Mouse (Mus musculus): Measurements from ENCODE around the gene Ano4. TPM values are rescaled to one million over a fixed set of nuclear protein-coding genes. Genes with fewer than 3 reads are reported as not detected.

Ano4 gene
- polyA plus RNA-seq, 1 experiment, result not detected

GRCm38 (mm10) chr10:89004518-89004917 lies 340.0 kb downstream of the Ano4 start:
- Histone ChIP-seq H3K4me1 (no peaks in the 10 kb centered on the region), H3K36me3 (replicated peaks; ENCODE audit: low read length) (no peaks in the 10 kb centered on the region), H3K4me3 (replicated peaks) (no peak overlapping the region), H3K27me3 (replicated peaks) (no peaks in the 10 kb centered on the region), H3K9me3 (no peaks in the 10 kb centered on the region)
- TF ChIP-seq GATA1 (IDR thresholded peaks at IDR 0.05; ENCODE audit: borderline replicate concordance, low read length), result no peak
- TF ChIP-seq FLI1 (IDR thresholded peaks at IDR 0.05; ENCODE audit: low read length), result no peak

GRCm38 (mm10) chr10:88986925-88987324 lies 357.6 kb downstream of the Ano4 start:
- H3K36me3 ChIP-seq (replicated peaks; ENCODE audit: low read length), result no peaks in the 10 kb centered on the region
- H3K9me3 ChIP-seq, result no peaks in the 10 kb centered on the region
- H3K4me1 ChIP-seq, result no peaks in the 10 kb centered on the region
- no peaks in the 10 kb centered on the region for H3K27me3 ChIP-seq (replicated peaks)
- no peak overlapping the region for H3K4me3 ChIP-seq (replicated peaks)
- TF ChIP-seq FLI1 (IDR thresholded peaks at IDR 0.05; ENCODE audit: low read length) (no peak), GATA1 (IDR thresholded peaks at IDR 0.05; ENCODE audit: borderline replicate concordance, low read length) (no peak)

- no peaks in the 10 kb centered on the region for H3K4me1 ChIP-seq
- H3K27me3 ChIP-seq (replicated peaks), result no peaks in the 10 kb centered on the region
- no peaks in the 10 kb centered on the region for H3K9me3 ChIP-seq
- no peak overlapping the region for H3K4me3 ChIP-seq (replicated peaks)
- no peak for TF ChIP-seq FLI1 (IDR thresholded peaks at IDR 0.05; ENCODE audit: low read length)
- TF ChIP-seq GATA1 (IDR thresholded peaks at IDR 0.05; ENCODE audit: borderline replicate concordance, low read length), result no peak
- H3K36me3 ChIP-seq (replicated peaks; ENCODE audit: low read length), result no peaks in the 10 kb centered on the region
Observed at GRCm38 (mm10) chr10:88983444-88983843, 361.1 kb downstream of the Ano4 start.

GRCm38 (mm10) chr10:88979451-88979850 lies 365.1 kb downstream of the Ano4 start:
- TF ChIP-seq FLI1 (IDR thresholded peaks at IDR 0.05; ENCODE audit: low read length), result no peak
- no peak for TF ChIP-seq GATA1 (IDR thresholded peaks at IDR 0.05; ENCODE audit: borderline replicate concordance, low read length)

GRCm38 (mm10) chr10:88978932-88979331 lies 365.6 kb downstream of the Ano4 start:
- TF ChIP-seq GATA1 (IDR thresholded peaks at IDR 0.05; ENCODE audit: borderline replicate concordance, low read length) (no peak), FLI1 (IDR thresholded peaks at IDR 0.05; ENCODE audit: low read length) (no peak)
- Histone ChIP-seq H3K9me3 (no peaks in the 10 kb centered on the region), H3K36me3 (replicated peaks; ENCODE audit: low read length) (no peaks in the 10 kb centered on the region), H3K4me3 (replicated peaks) (no peak overlapping the region), H3K4me1 (no peaks in the 10 kb centered on the region), H3K27me3 (replicated peaks) (no peaks in the 10 kb centered on the region)

More at GRCm38 (mm10) chr10:88979451-88979850, 365.1 kb downstream of the Ano4 start:
- Histone ChIP-seq H3K27me3 (replicated peaks) (no peaks in the 10 kb centered on the region), H3K4me3 (replicated peaks) (no peak overlapping the region), H3K9me3 (no peaks in the 10 kb centered on the region), H3K4me1 (no peaks in the 10 kb centered on the region), H3K36me3 (replicated peaks; ENCODE audit: low read length) (no peaks in the 10 kb centered on the region)

GRCm38 (mm10) chr10:88970951-88971725 lies 373.4 kb downstream of the Ano4 start:
- TF ChIP-seq GATA1 (IDR thresholded peaks at IDR 0.05; ENCODE audit: borderline replicate concordance, low read length) (no peak), FLI1 (IDR thresholded peaks at IDR 0.05; ENCODE audit: low read length) (no peak)
- H3K36me3 ChIP-seq (replicated peaks; ENCODE audit: low read length), result no peaks in the 10 kb centered on the region
- H3K4me1 ChIP-seq, result no peaks in the 10 kb centered on the region

GRCm38 (mm10) chr10:88968586-88968985 lies 376.0 kb downstream of the Ano4 start:
- no peaks in the 10 kb centered on the region for H3K9me3 ChIP-seq
- H3K4me3 ChIP-seq (replicated peaks), result no peak overlapping the region
- no peak for TF ChIP-seq FLI1 (IDR thresholded peaks at IDR 0.05; ENCODE audit: low read length)
- no peak for TF ChIP-seq GATA1 (IDR thresholded peaks at IDR 0.05; ENCODE audit: borderline replicate concordance, low read length)
- H3K27me3 ChIP-seq (replicated peaks), result no peaks in the 10 kb centered on the region
- no peaks in the 10 kb centered on the region for H3K36me3 ChIP-seq (replicated peaks; ENCODE audit: low read length)
- H3K4me1 ChIP-seq, result no peaks in the 10 kb centered on the region

More at GRCm38 (mm10) chr10:88970951-88971725, 373.4 kb downstream of the Ano4 start:
- H3K4me3 ChIP-seq (replicated peaks), result no peak overlapping the region
- no peaks in the 10 kb centered on the region for H3K9me3 ChIP-seq
- no peaks in the 10 kb centered on the region for H3K27me3 ChIP-seq (replicated peaks)

GRCm38 (mm10) chr10:88960791-88961190 lies 383.8 kb downstream of the Ano4 start:
- Histone ChIP-seq H3K4me3 (replicated peaks) (no peak overlapping the region), H3K27me3 (replicated peaks) (no peaks in the 10 kb centered on the region), H3K9me3 (no peaks in the 10 kb centered on the region), H3K4me1 (no peaks in the 10 kb centered on the region), H3K36me3 (replicated peaks; ENCODE audit: low read length) (no peaks in the 10 kb centered on the region)
- no peak for TF ChIP-seq GATA1 (IDR thresholded peaks at IDR 0.05; ENCODE audit: borderline replicate concordance, low read length)
- TF ChIP-seq FLI1 (IDR thresholded peaks at IDR 0.05; ENCODE audit: low read length), result no peak

- no peaks in the 10 kb centered on the region for H3K27me3 ChIP-seq (replicated peaks)
- H3K4me1 ChIP-seq, result no peaks in the 10 kb centered on the region
- no peak overlapping the region for H3K4me3 ChIP-seq (replicated peaks)
- H3K9me3 ChIP-seq, result no peaks in the 10 kb centered on the region
- TF ChIP-seq GATA1 (IDR thresholded peaks at IDR 0.05; ENCODE audit: borderline replicate concordance, low read length) (no peak), FLI1 (IDR thresholded peaks at IDR 0.05; ENCODE audit: low read length) (no peak)
- no peaks in the 10 kb centered on the region for H3K36me3 ChIP-seq (replicated peaks; ENCODE audit: low read length)
Observed at GRCm38 (mm10) chr10:88950297-88950653, 394.3 kb downstream of the Ano4 start.

- no peak overlapping the region for H3K4me3 ChIP-seq (replicated peaks)
- no peaks in the 10 kb centered on the region for H3K4me1 ChIP-seq
- H3K36me3 ChIP-seq (replicated peaks; ENCODE audit: low read length), result no peaks in the 10 kb centered on the region
- no peaks in the 10 kb centered on the region for H3K27me3 ChIP-seq (replicated peaks)
- TF ChIP-seq FLI1 (IDR thresholded peaks at IDR 0.05; ENCODE audit: low read length) (no peak), GATA1 (IDR thresholded peaks at IDR 0.05; ENCODE audit: borderline replicate concordance, low read length) (no peak)
- H3K9me3 ChIP-seq, result no peaks in the 10 kb centered on the region
Observed at GRCm38 (mm10) chr10:88949649-88950296, 394.8 kb downstream of the Ano4 start.

Other genes starting within 250 kb of the Ano4 start
- gene Gas2l3, start 99.2 kb upstream of the Ano4 start, polyA plus RNA-seq (2012; ENCODE audit: insufficient read depth, low replicate concordance), result 0.20 TPM in 1 of 2 replicates, not detected in the other
- gene Nr1h4, start 188.8 kb upstream of the Ano4 start, polyA plus RNA-seq (2012; ENCODE audit: insufficient read depth, low replicate concordance), result 0.16 TPM in 1 of 2 replicates, not detected in the other

Measured in megakaryocyte, embryonic 14.5 days (primary cell).